Mouse (Mus musculus) liver, embryonic 14.5 days (tissue): ENCODE data around the gene Wdr17.

Source experiments
- CTCF ChIP-seq: IDR thresholded peaks from 2 replicates; pipeline ENCODE4 v1.5.1; 2016; ENCODE audit warnings: antibody characterized with exemption, low read depth, control low read depth
- EP300 ChIP-seq: IDR thresholded peaks from 2 replicates; pipeline ENCODE4 v1.6.1; 2016; ENCODE audit warnings: antibody characterized with exemption, low read depth

DNA sequence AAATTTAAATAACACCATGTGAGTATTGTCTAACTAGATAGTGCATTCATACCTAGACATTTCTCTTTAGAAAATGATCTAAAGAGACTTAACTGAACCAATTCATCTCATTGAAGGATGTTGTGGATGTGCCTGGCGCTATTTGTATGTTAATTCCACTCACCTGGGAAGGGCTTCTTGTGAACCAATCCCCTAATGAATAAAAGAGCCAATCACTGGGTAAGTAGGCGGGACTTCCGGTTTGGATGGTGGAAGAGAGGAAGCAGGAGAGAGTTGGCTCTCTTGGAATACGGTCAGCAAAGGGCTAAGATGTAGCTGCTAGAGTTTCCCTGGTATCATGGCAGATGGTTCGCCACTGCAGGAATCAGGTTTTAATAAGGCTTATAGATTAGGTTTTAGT lies 64.0 kb downstream of the Wdr17 start:
- TF ChIP-seq CTCF (no peak), EP300 (no peak)
